Mouse (Mus musculus): Measurements from ENCODE around the gene Rhbdl3. TPM values are rescaled to one million over a fixed set of nuclear protein-coding genes. Genes with fewer than 3 reads are reported as not detected.
"Not testable (repeated sequence)": the region's sequence is repeated elsewhere in the genome, so short reads cannot be mapped to it uniquely, and the experiment has no call there.

Gene Rhbdl3
- polyA plus RNA-seq, 1 experiment from 2014 or later = 2.1 TPM

DNA sequence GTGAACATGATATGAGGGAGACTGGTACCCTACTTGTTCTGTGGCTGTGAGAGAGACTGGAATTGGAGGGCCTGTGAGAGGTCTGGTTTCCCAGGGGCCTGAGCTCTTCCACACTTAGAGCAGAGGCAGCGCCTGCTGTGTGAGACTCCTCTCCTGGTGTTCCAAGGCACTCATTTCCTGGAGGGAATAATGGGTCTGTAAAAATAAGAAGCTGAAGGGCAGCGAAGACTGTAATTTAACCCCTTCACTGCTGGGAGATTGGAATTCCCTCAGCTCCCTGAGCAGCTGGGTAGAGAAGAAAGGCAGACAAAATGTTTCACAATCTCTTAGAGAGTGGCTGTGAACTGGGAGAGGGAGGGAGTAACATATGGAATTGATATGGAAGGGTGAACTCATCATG lies 41.8 kb downstream of the Rhbdl3 start:
- Histone ChIP-seq H3K36me3 (ENCODE audit: insufficient read depth, low read length) (no peaks in the 10 kb centered on the region), H3K4me2 (ENCODE audit: low read length) (no peak overlapping the region), H3K4me1 (replicated peaks; ENCODE audit: insufficient read depth, low read length) (no peaks in the 10 kb centered on the region), H3K27ac (no peak overlapping the region), H3K4me3 (replicated peaks; ENCODE audit: low read depth, low read length) (no peak overlapping the region), H3K27me3 (ENCODE audit: insufficient read depth, low read length) (no peaks in the 10 kb centered on the region), H3K9ac (ENCODE audit: low read depth, low read length) (no peak overlapping the region), H3K9me3 (replicated peaks; ENCODE audit: low read length) (no peaks in the 10 kb centered on the region)
- WGBS = 0% methylated on average over 2 of the region's 2 CpGs
- no peak for TF ChIP-seq CTCF (IDR thresholded peaks at IDR 0.05; ENCODE audit: low read depth)
- DNase-seq (ENCODE audit: low spot score) = no peak
- ATAC-seq (replicated peaks; ENCODE audit: low FRiP score, low read depth) = no peak

GRCm38 (mm10) chr11:80351832-80352430 lies 51.2 kb downstream of the Rhbdl3 start:
- H3K4me3 ChIP-seq (replicated peaks; ENCODE audit: low read depth, low read length) = no peak overlapping the region
- no peaks in the 10 kb centered on the region for H3K9me3 ChIP-seq (replicated peaks; ENCODE audit: low read length)
- ATAC-seq (replicated peaks; ENCODE audit: low FRiP score, low read depth) (no peak), DNase-seq (ENCODE audit: low spot score) (peak; percentile 76)
- no peak overlapping the region for H3K9ac ChIP-seq (ENCODE audit: low read depth, low read length)
- H3K4me2 ChIP-seq (ENCODE audit: low read length) = no peak overlapping the region
- TF ChIP-seq CTCF (IDR thresholded peaks at IDR 0.05; ENCODE audit: low read depth) = peak; percentile 88
- no peaks in the 10 kb centered on the region for H3K36me3 ChIP-seq (ENCODE audit: insufficient read depth, low read length)
- no peaks in the 10 kb centered on the region for H3K4me1 ChIP-seq (replicated peaks; ENCODE audit: insufficient read depth, low read length)
- H3K27ac ChIP-seq = no peak overlapping the region
- WGBS = 60% methylated on average over 5 of the region's 5 CpGs
- no peaks in the 10 kb centered on the region for H3K27me3 ChIP-seq (ENCODE audit: insufficient read depth, low read length)

- Histone ChIP-seq H3K4me3 (replicated peaks; ENCODE audit: low read depth, low read length) (no peak overlapping the region), H3K27me3 (ENCODE audit: insufficient read depth, low read length) (no peaks in the 10 kb centered on the region), H3K36me3 (ENCODE audit: insufficient read depth, low read length) (no peaks in the 10 kb centered on the region), H3K27ac (no peak overlapping the region), H3K9me3 (replicated peaks; ENCODE audit: low read length) (no peaks in the 10 kb centered on the region), H3K4me1 (replicated peaks; ENCODE audit: insufficient read depth, low read length) (no peaks in the 10 kb centered on the region), H3K9ac (ENCODE audit: low read depth, low read length) (no peak overlapping the region), H3K4me2 (ENCODE audit: low read length) (no peak overlapping the region)
- peak; percentile 47; the same call in 1 of the 2 replicates for TF ChIP-seq CTCF (IDR thresholded peaks at IDR 0.05; ENCODE audit: low read depth)
- 38% methylated on average over 4 of the region's 4 CpGs for WGBS
- 0 out of 2 replicates have a peak, but pooled peaks have one; percentile 36 for ATAC-seq (replicated peaks; ENCODE audit: low FRiP score, low read depth)
- DNase-seq (ENCODE audit: low spot score) = peak; percentile 66
Measured at GRCm38 (mm10) chr11:80354832-80355231, 54.1 kb downstream of the Rhbdl3 start.

GRCm38 (mm10) chr11:80368949-80369348 lies 68.2 kb downstream of the Rhbdl3 start:
- H3K36me3 ChIP-seq (ENCODE audit: insufficient read depth, low read length) = peaks cover 32% of the 10 kb centered on the region; the same call in 1 of the 2 replicates
- no peak overlapping the region for H3K9ac ChIP-seq (ENCODE audit: low read depth, low read length)
- no peak overlapping the region for H3K27ac ChIP-seq
- ATAC-seq (replicated peaks; ENCODE audit: low FRiP score, low read depth) = no peak
- 82% methylated on average over 1 of the region's 1 CpGs for WGBS
- no peaks in the 10 kb centered on the region for H3K4me1 ChIP-seq (replicated peaks; ENCODE audit: insufficient read depth, low read length)
- no peak for DNase-seq (ENCODE audit: low spot score)
- H3K27me3 ChIP-seq (ENCODE audit: insufficient read depth, low read length) = no peaks in the 10 kb centered on the region
- H3K4me3 ChIP-seq (replicated peaks; ENCODE audit: low read depth, low read length) = no peak overlapping the region
- H3K4me2 ChIP-seq (ENCODE audit: low read length) = no peak overlapping the region
- no peaks in the 10 kb centered on the region for H3K9me3 ChIP-seq (replicated peaks; ENCODE audit: low read length)
- TF ChIP-seq CTCF (IDR thresholded peaks at IDR 0.05; ENCODE audit: low read depth) = peak; percentile 46

DNA sequence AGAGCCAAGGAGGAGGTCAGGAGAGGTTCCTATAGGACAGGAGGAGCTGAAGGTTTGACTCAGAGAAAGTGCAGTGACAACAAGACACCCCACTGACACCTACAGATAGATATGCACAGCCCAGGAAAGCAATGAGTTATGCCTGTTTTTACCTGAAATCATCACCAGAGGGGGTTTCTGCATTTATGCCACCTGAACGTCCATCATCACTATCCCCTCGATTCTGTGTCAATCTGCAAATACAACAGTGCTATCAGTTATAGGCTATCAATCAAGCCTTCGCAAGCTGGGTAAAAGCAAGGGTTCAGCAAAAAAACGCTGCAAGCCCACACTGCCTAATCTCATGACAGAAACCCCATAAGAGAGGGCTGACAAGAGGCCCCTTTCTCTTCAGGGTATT lies 75.9 kb downstream of the Rhbdl3 start:
- H3K4me1 ChIP-seq (replicated peaks; ENCODE audit: insufficient read depth, low read length) = no peaks in the 10 kb centered on the region
- no peak overlapping the region for H3K9ac ChIP-seq (ENCODE audit: low read depth, low read length)
- no peak overlapping the region for H3K4me3 ChIP-seq (replicated peaks; ENCODE audit: low read depth, low read length)
- H3K36me3 ChIP-seq (ENCODE audit: insufficient read depth, low read length) = peaks cover 20% of the 10 kb centered on the region; the same call in 1 of the 2 replicates
- ATAC-seq (replicated peaks; ENCODE audit: low FRiP score, low read depth) (no peak), DNase-seq (ENCODE audit: low spot score) (no peak)
- H3K27me3 ChIP-seq (ENCODE audit: insufficient read depth, low read length) = no peaks in the 10 kb centered on the region
- no peak overlapping the region for H3K27ac ChIP-seq
- no peaks in the 10 kb centered on the region for H3K9me3 ChIP-seq (replicated peaks; ENCODE audit: low read length)
- WGBS = 68% methylated on average over 4 of the region's 4 CpGs
- no peak for TF ChIP-seq CTCF (IDR thresholded peaks at IDR 0.05; ENCODE audit: low read depth)
- H3K4me2 ChIP-seq (ENCODE audit: low read length) = no peak overlapping the region

- 2% methylated on average over 33 of the region's 43 CpGs for WGBS
- Histone ChIP-seq H3K4me3 (replicated peaks; ENCODE audit: low read depth, low read length) (peak within 1 kb of the TSS; percentile 95), H3K4me1 (replicated peaks; ENCODE audit: insufficient read depth, low read length) (0 out of 2 replicates have a peak, but pooled peaks cover 6% of the 10 kb centered on the region), H3K27ac (peak within 1 kb of the TSS; percentile 77), H3K9me3 (replicated peaks; ENCODE audit: low read length) (no peaks in the 10 kb centered on the region), H3K9ac (ENCODE audit: low read depth, low read length) (peak within 1 kb of the TSS; percentile 94), H3K4me2 (ENCODE audit: low read length) (peak within 1 kb of the TSS; percentile 91), H3K27me3 (ENCODE audit: insufficient read depth, low read length) (no peaks in the 10 kb centered on the region), H3K36me3 (ENCODE audit: insufficient read depth, low read length) (peaks cover 15% of the 10 kb centered on the region; the same call in 1 of the 2 replicates)
- ATAC-seq (replicated peaks; ENCODE audit: low FRiP score, low read depth) (peak; percentile 77), DNase-seq (ENCODE audit: low spot score) (peak; percentile 89)
- TF ChIP-seq CTCF (IDR thresholded peaks at IDR 0.05; ENCODE audit: low read depth) = no peak
Measured at GRCm38 (mm10) chr11:80377712-80378451, 77.2 kb downstream of the Rhbdl3 start, which contains the start of gene 5730455P16Rik. Gene 5730455P16Rik (minus strand): TSS chr11:80378034.

GRCm38 (mm10) chr11:80378452-80379068 lies 77.8 kb downstream of the Rhbdl3 start:
- WGBS = 70% methylated on average over 2 of the region's 2 CpGs
- H3K9ac ChIP-seq (ENCODE audit: low read depth, low read length); ATAC-seq (replicated peaks; ENCODE audit: low FRiP score, low read depth): not testable (repeated sequence)

DNA sequence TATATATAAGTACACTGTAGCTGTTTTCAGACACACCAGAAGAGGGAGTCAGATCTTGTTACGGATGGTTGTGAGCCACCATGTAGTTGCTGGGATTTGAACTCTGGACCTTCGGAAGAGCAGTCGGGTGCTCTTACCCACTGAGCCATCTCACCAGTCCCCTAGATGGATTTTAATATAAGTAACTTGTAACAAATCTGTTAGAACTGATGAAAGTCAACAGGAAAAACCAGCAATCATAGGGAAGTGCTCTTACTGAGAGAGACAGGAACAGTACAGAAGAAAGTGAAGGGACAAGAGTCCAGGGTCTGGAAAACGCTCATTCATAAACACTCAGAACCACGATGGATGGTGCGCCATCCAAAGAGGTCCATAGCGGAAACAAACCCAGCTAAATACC lies 78.5 kb downstream of the Rhbdl3 start:
- not testable (repeated sequence) for ATAC-seq (replicated peaks; ENCODE audit: low FRiP score, low read depth); H3K27me3 ChIP-seq (ENCODE audit: insufficient read depth, low read length); DNase-seq (ENCODE audit: low spot score); H3K4me2 ChIP-seq (ENCODE audit: low read length); H3K27ac ChIP-seq; H3K9ac ChIP-seq (ENCODE audit: low read depth, low read length); H3K4me1 ChIP-seq (replicated peaks; ENCODE audit: insufficient read depth, low read length); H3K9me3 ChIP-seq (replicated peaks; ENCODE audit: low read length); H3K36me3 ChIP-seq (ENCODE audit: insufficient read depth, low read length); H3K4me3 ChIP-seq (replicated peaks; ENCODE audit: low read depth, low read length)
- 94% methylated on average over 7 of the region's 7 CpGs for WGBS

More at GRCm38 (mm10) chr11:80378452-80379068, 77.8 kb downstream of the Rhbdl3 start:
- H3K4me3 ChIP-seq (replicated peaks; ENCODE audit: low read depth, low read length) = peak overlapping the region; percentile 95; the same call in 1 of the 2 replicates
- not testable (repeated sequence) for H3K9me3 ChIP-seq (replicated peaks; ENCODE audit: low read length); H3K36me3 ChIP-seq (ENCODE audit: insufficient read depth, low read length); DNase-seq (ENCODE audit: low spot score); H3K27ac ChIP-seq; H3K27me3 ChIP-seq (ENCODE audit: insufficient read depth, low read length); H3K4me1 ChIP-seq (replicated peaks; ENCODE audit: insufficient read depth, low read length)
- H3K4me2 ChIP-seq (ENCODE audit: low read length) = peak overlapping the region; percentile 91
